Mouse (Mus musculus): ENCODE results near the gene Luzp1. TPM values are rescaled to one million over a fixed set of nuclear protein-coding genes. Genes with fewer than 3 reads are reported as not detected.

Gene Luzp1
- polyA plus RNA-seq, 1 experiment from 2014 or later = 151 TPM

DNA sequence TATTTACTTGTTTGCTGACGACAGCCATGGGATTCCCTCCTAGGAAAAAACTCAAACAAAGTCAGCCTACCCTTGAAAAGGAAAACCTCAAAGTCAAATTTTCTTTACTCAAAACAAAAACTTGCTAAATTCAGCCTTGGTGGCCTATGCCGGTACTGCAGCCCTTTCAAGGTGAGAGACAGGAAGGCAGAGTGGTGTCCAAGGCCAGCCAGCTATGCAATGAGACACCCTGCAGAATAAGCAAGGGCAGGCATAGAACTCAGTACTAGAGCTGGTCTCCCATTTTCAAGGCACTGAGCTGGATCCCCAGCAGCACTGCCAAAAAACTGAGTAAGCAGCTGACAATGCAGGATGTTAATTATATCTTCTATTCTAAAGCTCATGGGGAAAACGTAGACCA lies 99.1 kb downstream of the Luzp1 start:
- H3K9me3 ChIP-seq (replicated peaks) = no peaks in the 10 kb centered on the region
- peaks cover 97% of the 10 kb centered on the region for H3K36me3 ChIP-seq
- no peak overlapping the region for H3K27ac ChIP-seq
- no peaks in the 10 kb centered on the region for H3K4me1 ChIP-seq
- H3K27me3 ChIP-seq (ENCODE audit: low read depth, poor library complexity, severe bottlenecking) = no peaks in the 10 kb centered on the region
- no peak for DNase-seq (ENCODE audit: low spot score)
- no peak overlapping the region for H3K4me3 ChIP-seq
- WGBS = 87% methylated on average over 3 of the region's 3 CpGs

GRCm38 (mm10) chr4:136569998-136570397 lies 100.4 kb downstream of the Luzp1 start:
- Histone ChIP-seq H3K27me3 (ENCODE audit: low read depth, poor library complexity, severe bottlenecking) (no peaks in the 10 kb centered on the region), H3K9me3 (replicated peaks) (no peaks in the 10 kb centered on the region), H3K36me3 (peaks cover 92% of the 10 kb centered on the region), H3K4me3 (no peak overlapping the region), H3K4me1 (no peaks in the 10 kb centered on the region), H3K27ac (no peak overlapping the region)
- no peak for DNase-seq (ENCODE audit: low spot score)

DNA sequence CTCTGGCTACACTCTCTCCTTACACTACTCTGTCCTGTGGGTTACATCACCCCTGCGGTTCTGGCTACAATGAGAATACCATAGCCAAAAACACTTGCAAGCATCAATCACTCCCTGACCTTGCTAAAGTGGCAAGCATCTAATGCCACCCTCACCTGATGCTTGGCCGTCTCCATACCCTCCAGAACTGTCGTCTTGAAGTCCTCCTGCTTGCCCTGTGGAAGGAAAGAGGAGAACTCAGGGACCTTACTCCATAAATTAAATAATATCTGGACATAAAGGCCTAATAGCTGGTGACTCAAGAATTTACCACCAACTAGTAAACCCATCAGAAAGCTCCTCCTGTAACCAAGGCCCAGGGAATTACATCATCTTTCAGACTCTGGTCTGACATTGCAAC lies 112.3 kb downstream of the Luzp1 start:
- no peak overlapping the region for H3K27ac ChIP-seq
- H3K4me1 ChIP-seq = no peaks in the 10 kb centered on the region
- 93% methylated on average over 3 of the region's 3 CpGs for WGBS
- H3K9me3 ChIP-seq (replicated peaks) = no peaks in the 10 kb centered on the region
- peaks cover 15% of the 10 kb centered on the region for H3K36me3 ChIP-seq
- no peak overlapping the region for H3K4me3 ChIP-seq
- no peak for DNase-seq (ENCODE audit: low spot score)
- H3K27me3 ChIP-seq (ENCODE audit: low read depth, poor library complexity, severe bottlenecking) = no peaks in the 10 kb centered on the region

DNA sequence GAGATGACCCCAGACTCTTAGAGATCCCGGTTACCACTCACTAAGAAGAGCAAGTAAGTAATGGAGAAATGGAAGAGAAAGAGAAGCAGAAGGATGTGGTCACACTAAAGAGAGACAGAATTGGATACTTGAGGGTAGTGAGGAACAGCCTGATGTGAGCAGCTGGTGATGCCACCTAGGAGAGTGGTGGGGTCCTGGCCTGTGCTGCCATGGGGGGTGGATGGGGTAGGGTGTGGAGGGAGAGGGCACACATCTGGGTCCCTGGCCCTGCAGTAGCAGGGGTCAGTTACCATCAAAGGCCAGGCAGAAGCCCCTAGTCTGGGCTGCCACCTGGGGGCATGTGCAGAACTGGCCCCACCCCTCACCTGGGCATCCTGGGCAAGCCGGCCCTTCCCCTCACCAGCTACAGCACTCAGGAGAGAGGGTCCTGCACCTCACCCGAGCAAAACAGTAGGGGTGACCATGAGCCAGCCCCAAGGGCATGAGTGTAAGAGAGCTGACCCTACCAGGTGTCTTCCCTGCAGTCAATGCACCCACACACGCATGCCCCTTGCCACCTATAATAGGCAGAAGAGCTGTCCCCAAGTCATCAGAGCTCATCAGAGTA lies 117.8 kb downstream of the Luzp1 start:
- Histone ChIP-seq H3K4me3 (no peak overlapping the region), H3K27me3 (ENCODE audit: low read depth, poor library complexity, severe bottlenecking) (no peaks in the 10 kb centered on the region), H3K36me3 (peaks cover 48% of the 10 kb centered on the region), H3K27ac (no peak overlapping the region), H3K9me3 (replicated peaks) (no peaks in the 10 kb centered on the region), H3K4me1 (peaks cover 4% of the 10 kb centered on the region; the same call in 1 of the 2 replicates)
- WGBS = 89% methylated on average over 4 of the region's 4 CpGs
- DNase-seq (ENCODE audit: low spot score) = no peak

GRCm38 (mm10) chr4:136588003-136588402 lies 118.4 kb downstream of the Luzp1 start:
- DNase-seq (ENCODE audit: low spot score) = no peak
- peaks cover 53% of the 10 kb centered on the region for H3K36me3 ChIP-seq
- no peaks in the 10 kb centered on the region for H3K27me3 ChIP-seq (ENCODE audit: low read depth, poor library complexity, severe bottlenecking)
- 90% methylated on average over 4 of the region's 4 CpGs for WGBS
- no peaks in the 10 kb centered on the region for H3K9me3 ChIP-seq (replicated peaks)
- H3K27ac ChIP-seq = no peak overlapping the region
- peaks cover 4% of the 10 kb centered on the region; the same call in 1 of the 2 replicates for H3K4me1 ChIP-seq
- no peak overlapping the region for H3K4me3 ChIP-seq

GRCm38 (mm10) chr4:136592111-136592510 lies 122.5 kb downstream of the Luzp1 start:
- Histone ChIP-seq H3K36me3 (peaks cover 50% of the 10 kb centered on the region), H3K27me3 (ENCODE audit: low read depth, poor library complexity, severe bottlenecking) (no peaks in the 10 kb centered on the region), H3K4me3 (no peak overlapping the region), H3K4me1 (peaks cover 4% of the 10 kb centered on the region; the same call in 1 of the 2 replicates), H3K9me3 (replicated peaks) (no peaks in the 10 kb centered on the region), H3K27ac (no peak overlapping the region)
- DNase-seq (ENCODE audit: low spot score) = no peak
- WGBS = 54% methylated on average over 4 of the region's 4 CpGs

DNA sequence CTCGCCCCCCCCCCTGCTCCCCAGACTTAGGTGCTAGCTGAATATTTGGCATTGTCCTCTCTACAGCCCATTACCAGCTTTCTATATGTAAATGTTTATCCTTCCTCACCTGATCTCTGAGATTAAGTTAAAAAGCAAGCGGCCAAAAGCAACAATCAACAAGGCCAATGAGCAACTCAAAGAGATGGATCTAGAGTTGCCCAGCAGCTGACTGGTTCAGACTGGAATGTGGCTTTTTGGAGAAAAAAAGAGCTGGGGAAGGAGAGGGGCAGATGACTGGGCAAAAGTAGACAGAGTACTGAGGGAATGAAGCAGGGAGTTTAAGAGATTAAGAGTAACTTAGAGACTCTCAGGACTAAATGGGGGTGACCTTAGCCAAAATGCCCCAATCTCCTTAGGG lies 124.4 kb downstream of the Luzp1 start:
- Histone ChIP-seq H3K9me3 (replicated peaks) (no peaks in the 10 kb centered on the region), H3K4me3 (no peak overlapping the region), H3K36me3 (peaks cover 50% of the 10 kb centered on the region), H3K4me1 (no peaks in the 10 kb centered on the region), H3K27ac (no peak overlapping the region), H3K27me3 (ENCODE audit: low read depth, poor library complexity, severe bottlenecking) (no peaks in the 10 kb centered on the region)
- 86% methylated on average over 2 of the region's 2 CpGs for WGBS
- no peak for DNase-seq (ENCODE audit: low spot score)

- 92% methylated on average over 6 of the region's 6 CpGs for WGBS
- H3K36me3 ChIP-seq = peaks cover 49% of the 10 kb centered on the region
- H3K4me3 ChIP-seq = no peak overlapping the region
- no peaks in the 10 kb centered on the region for H3K27me3 ChIP-seq (ENCODE audit: low read depth, poor library complexity, severe bottlenecking)
- H3K27ac ChIP-seq = no peak overlapping the region
- H3K9me3 ChIP-seq (replicated peaks) = no peaks in the 10 kb centered on the region
- DNase-seq (ENCODE audit: low spot score) = no peak
- no peaks in the 10 kb centered on the region for H3K4me1 ChIP-seq
Observed at GRCm38 (mm10) chr4:136595221-136595620, 125.7 kb downstream of the Luzp1 start.

DNA sequence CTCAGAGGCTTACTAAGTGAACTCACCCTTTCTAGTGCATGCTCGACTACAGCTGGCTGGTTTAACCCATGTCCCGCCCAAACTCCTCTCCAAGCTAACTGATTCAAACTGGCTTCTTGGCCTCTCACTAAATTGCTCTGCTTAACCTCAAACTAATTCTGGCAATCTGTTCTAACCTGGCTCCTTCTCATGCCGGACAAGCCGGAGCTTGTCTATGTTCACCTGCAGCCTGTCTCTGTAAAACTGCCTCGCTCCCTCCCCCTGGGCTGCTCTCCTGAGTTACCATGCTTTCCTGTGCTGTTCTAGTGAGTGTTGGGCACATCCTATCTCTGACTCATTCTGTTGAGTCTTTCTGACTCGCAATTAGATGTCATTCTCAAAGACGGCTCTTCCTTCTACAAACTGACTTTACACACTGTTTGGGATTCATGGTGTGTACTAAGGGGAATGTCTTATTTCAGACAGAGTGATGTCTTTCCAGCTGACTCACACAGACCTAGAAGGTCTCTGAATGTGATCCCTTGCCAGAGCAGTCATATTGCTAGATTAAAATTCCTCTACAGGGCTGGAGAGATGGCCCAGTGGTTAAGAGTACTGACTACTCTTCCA lies 128.8 kb downstream of the Luzp1 start:
- Histone ChIP-seq H3K4me1 (peaks cover 12% of the 10 kb centered on the region), H3K4me3 (no peak overlapping the region), H3K27ac (no peak overlapping the region), H3K36me3 (peaks cover 31% of the 10 kb centered on the region), H3K27me3 (ENCODE audit: low read depth, poor library complexity, severe bottlenecking) (no peaks in the 10 kb centered on the region), H3K9me3 (replicated peaks) (no peaks in the 10 kb centered on the region)
- WGBS = 92% methylated on average over 7 of the region's 7 CpGs
- DNase-seq (ENCODE audit: low spot score) = no peak

DNA sequence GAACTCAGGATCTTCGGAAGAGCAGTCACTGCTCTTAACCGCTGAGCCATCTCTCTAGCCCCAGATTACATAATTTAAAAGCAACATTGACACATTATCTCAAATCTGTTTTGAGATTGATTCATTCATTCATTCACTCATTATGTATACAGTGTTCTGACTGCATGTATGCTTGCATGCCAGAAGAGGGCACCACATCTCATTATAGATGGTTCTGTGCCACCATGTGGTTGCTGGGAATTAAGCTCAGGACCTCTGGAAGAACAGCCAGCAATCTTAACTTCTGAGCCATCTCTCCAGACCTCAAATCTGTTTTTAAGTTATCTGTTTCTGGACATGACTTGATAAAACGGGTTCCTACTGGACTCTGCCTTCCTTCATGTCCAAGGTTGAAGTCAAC lies 130.3 kb downstream of the Luzp1 start:
- Histone ChIP-seq H3K4me3 (no peak overlapping the region), H3K36me3 (peaks cover 26% of the 10 kb centered on the region), H3K27ac (no peak overlapping the region), H3K9me3 (replicated peaks) (no peaks in the 10 kb centered on the region), H3K27me3 (ENCODE audit: low read depth, poor library complexity, severe bottlenecking) (no peaks in the 10 kb centered on the region), H3K4me1 (peaks cover 12% of the 10 kb centered on the region)
- 97% methylated on average over 3 of the region's 3 CpGs for WGBS
- DNase-seq (ENCODE audit: low spot score) = no peak

- H3K4me3 ChIP-seq = peak overlapping the region; percentile 100
- H3K27me3 ChIP-seq (ENCODE audit: low read depth, poor library complexity, severe bottlenecking) = no peaks in the 10 kb centered on the region
- 94% methylated on average over 2 of the region's 2 CpGs for WGBS
- DNase-seq (ENCODE audit: low spot score) = no peak
- H3K4me1 ChIP-seq = peaks cover 12% of the 10 kb centered on the region
- no peak overlapping the region for H3K27ac ChIP-seq
- peaks cover 26% of the 10 kb centered on the region for H3K36me3 ChIP-seq
- H3K9me3 ChIP-seq (replicated peaks) = no peaks in the 10 kb centered on the region
Observed at GRCm38 (mm10) chr4:136600536-136600935, 131.0 kb downstream of the Luzp1 start.

- Histone ChIP-seq H3K4me1 (peaks cover 12% of the 10 kb centered on the region), H3K9me3 (replicated peaks) (no peaks in the 10 kb centered on the region), H3K4me3 (peak overlapping the region; percentile 100), H3K27ac (peak overlapping the region; percentile 100), H3K36me3 (peaks cover 26% of the 10 kb centered on the region), H3K27me3 (ENCODE audit: low read depth, poor library complexity, severe bottlenecking) (no peaks in the 10 kb centered on the region)
- peak; percentile 61 for DNase-seq (ENCODE audit: low spot score)
- WGBS = 6% methylated on average over 13 of the region's 13 CpGs
Observed at GRCm38 (mm10) chr4:136601476-136601875, 131.9 kb downstream of the Luzp1 start.

- WGBS = under 1% methylated on average over 68 of the region's 68 CpGs
Observed at GRCm38 (mm10) chr4:136602018-136602554, 132.5 kb downstream of the Luzp1 start.

More at GRCm38 (mm10) chr4:136602018-136602554, 132.5 kb downstream of the Luzp1 start:
- Histone ChIP-seq H3K36me3 (peaks cover 26% of the 10 kb centered on the region), H3K4me3 (peak overlapping the region; percentile 100), H3K27ac (peak overlapping the region; percentile 100), H3K27me3 (ENCODE audit: low read depth, poor library complexity, severe bottlenecking) (no peaks in the 10 kb centered on the region), H3K9me3 (replicated peaks) (no peaks in the 10 kb centered on the region), H3K4me1 (peaks cover 12% of the 10 kb centered on the region)
- peak; percentile 79 for DNase-seq (ENCODE audit: low spot score)
